ENCODE assay signal across 8 mouse cellular contexts in genomic region chr4:116168617-116169352, GRCm38 (mm10). TPM values are rescaled to one million over a fixed set of nuclear protein-coding genes. Genes with fewer than 3 reads are reported as not detected.
DNase-seq lines count a peak whose midpoint lies in the region; ATAC-seq and TF ChIP-seq lines count a peak whose summit lies in the region.

No protein-coding gene starts in this region.

- no peak overlapping the region for H3K9ac ChIP-seq in forebrain, embryonic 16.5 days (replicated peaks; ENCODE audit: low read depth, low read length)
- no peak overlapping the region for H3K9ac ChIP-seq in limb, embryonic 11.5 days (ENCODE audit: low read length)
- H3K9ac ChIP-seq in midbrain, embryonic 14.5 days (replicated peaks; ENCODE audit: low read length): no peak overlapping the region

- DNase-seq in left cerebral cortex, adult 2 months (ENCODE audit: extremely low spot score in 1 of 2, low spot score in 2 of 2): peak; percentile 72 to 76
- no peak for DNase-seq in left cerebral cortex, adult 11 months (ENCODE audit: low spot score)
- peak; percentile 79 for DNase-seq in cerebellum, adult 11-12 months
- DNase-seq in limb, embryonic 11.5 days (ENCODE audit: low spot score): peak; percentile 80
- peak; percentile 86 for DNase-seq in midbrain, embryonic 14.5 days
- peak; percentile 56 to 83 for DNase-seq in spleen, postnatal 4 days (ENCODE audit: low spot score in 2 of 2)

- peak; percentile 67 for TF ChIP-seq CTCF in left cerebral cortex, adult 2 months (IDR thresholded peaks at IDR 0.05)

- H3K27me3 ChIP-seq in forebrain, embryonic 16.5 days (replicated peaks; ENCODE audit: control insufficient read depth, insufficient read depth, low read length): no peaks in the 10 kb centered on the region
- H3K27me3 ChIP-seq in limb, embryonic 11.5 days (ENCODE audit: control insufficient read depth, insufficient read depth, low read length): no peaks in the 10 kb centered on the region
- no peaks in the 10 kb centered on the region for H3K27me3 ChIP-seq in midbrain, embryonic 14.5 days (ENCODE audit: control insufficient read depth, insufficient read depth, low read length)

- H3K36me3 ChIP-seq in forebrain, embryonic 16.5 days (ENCODE audit: control insufficient read depth, insufficient read depth): no peaks in the 10 kb centered on the region
- H3K36me3 ChIP-seq in limb, embryonic 11.5 days (ENCODE audit: control insufficient read depth, insufficient read depth, low read length): no peaks in the 10 kb centered on the region
- H3K36me3 ChIP-seq in midbrain, embryonic 14.5 days (ENCODE audit: control insufficient read depth, insufficient read depth, low read length): no peaks in the 10 kb centered on the region

- ATAC-seq in forebrain, embryonic 16.5 days: peak; percentile 77
- ATAC-seq in inflammation-experienced regulatory T-cells, adult 6 months: peak; percentile 73
- ATAC-seq in limb, embryonic 11.5 days (ENCODE audit: insufficient number of reproducible peaks, low FRiP score, low TSS enrichment, low read depth): no peak
- peak; percentile 66 for ATAC-seq in midbrain, embryonic 14.5 days (ENCODE audit: low FRiP score, low TSS enrichment)

- no peaks in the 10 kb centered on the region for H3K4me1 ChIP-seq in forebrain, embryonic 16.5 days (replicated peaks; ENCODE audit: control insufficient read depth, insufficient read depth, low read length)
- peaks cover 12% of the 10 kb centered on the region for H3K4me1 ChIP-seq in limb, embryonic 11.5 days (ENCODE audit: control insufficient read depth, insufficient read depth, low read length)
- no peaks in the 10 kb centered on the region for H3K4me1 ChIP-seq in midbrain, embryonic 14.5 days (ENCODE audit: control insufficient read depth, insufficient read depth, low read length)

- no peak overlapping the region for H3K4me2 ChIP-seq in forebrain, embryonic 16.5 days (ENCODE audit: low read length)
- H3K4me2 ChIP-seq in limb, embryonic 11.5 days (ENCODE audit: low read depth, severe bottlenecking): no peak overlapping the region
- no peak overlapping the region for H3K4me2 ChIP-seq in midbrain, embryonic 14.5 days (ENCODE audit: low read length)

- 80% methylated on average over 7 of the region's 8 CpGs for WGBS in forebrain, embryonic 16.5 days
- WGBS in limb, embryonic 11.5 days: 87% methylated on average over 7 of the region's 8 CpGs
- WGBS in midbrain, embryonic 14.5 days: 75% methylated on average over 8 of the region's 8 CpGs

- H3K27ac ChIP-seq in left cerebral cortex, adult 2 months: no peak overlapping the region
- H3K27ac ChIP-seq in forebrain, embryonic 16.5 days (ENCODE audit: low read length): no peak overlapping the region
- H3K27ac ChIP-seq in limb, embryonic 11.5 days (replicated peaks; ENCODE audit: low read depth, low read length): no peak overlapping the region
- no peak overlapping the region for H3K27ac ChIP-seq in midbrain, embryonic 14.5 days (replicated peaks; ENCODE audit: low read depth, low read length)

- H3K4me3 ChIP-seq in left cerebral cortex, adult 2 months: no peak overlapping the region
- no peak overlapping the region for H3K4me3 ChIP-seq in forebrain, embryonic 16.5 days (replicated peaks; ENCODE audit: low read length)
- H3K4me3 ChIP-seq in limb, embryonic 11.5 days (ENCODE audit: low read depth, low read length): no peak overlapping the region
- no peak overlapping the region for H3K4me3 ChIP-seq in midbrain, embryonic 14.5 days (replicated peaks; ENCODE audit: low read depth, low read length)

- intact Hi-C loops in left cerebral cortex, adult 2 months (cut with DNase I): loop anchor here (1.0 to 5.0 kb wide), 3 partner anchors 114 to 234 kb away; no protein-coding TSS in a partner anchor

- no peaks in the 10 kb centered on the region for H3K9me3 ChIP-seq in forebrain, embryonic 16.5 days (ENCODE audit: control insufficient read depth, low read length)
- H3K9me3 ChIP-seq in limb, embryonic 11.5 days (ENCODE audit: control insufficient read depth, low read length): no peaks in the 10 kb centered on the region
- H3K9me3 ChIP-seq in midbrain, embryonic 14.5 days (ENCODE audit: control insufficient read depth, low read length): no peaks in the 10 kb centered on the region

RNA-seq across cellular contexts. Expression of gene Tspan1, which starts 1.4 kb away (rescaled TPM):
- not detected for total RNA-seq in left cerebral cortex, adult 2 months (2021)
- polyA plus RNA-seq in forebrain, embryonic 16.5 days (2015; fragmentation: Nextera tagmentation; extraction: Ambion mirVana): 0.10 and 0.19 TPM in 2 replicates
- not detected for polyA plus RNA-seq in inflammation-experienced regulatory T-cells, adult 6 months (2017; shearing (Covaris generic))
- 0.17 TPM in 1 of 2 replicates, not detected in the other for polyA plus RNA-seq in limb, embryonic 11.5 days (2014; fragmentation: Nextera tagmentation; extraction: Ambion mirVana)
- 0.11 and 0.18 TPM in 2 replicates for polyA plus RNA-seq in midbrain, embryonic 14.5 days (2014; fragmentation: Nextera tagmentation; extraction: Ambion mirVana)

RNA-seq across cellular contexts. Expression of gene 1700042G07Rik, which starts 4.4 kb away (rescaled TPM):
- total RNA-seq in left cerebral cortex, adult 2 months (2021): not detected
- not detected in 2 replicates for polyA plus RNA-seq in forebrain, embryonic 16.5 days (2015; fragmentation: Nextera tagmentation; extraction: Ambion mirVana)
- polyA plus RNA-seq in inflammation-experienced regulatory T-cells, adult 6 months (2017; shearing (Covaris generic)): not detected
- not detected in 2 replicates for polyA plus RNA-seq in limb, embryonic 11.5 days (2014; fragmentation: Nextera tagmentation; extraction: Ambion mirVana)
- not detected in 2 replicates for polyA plus RNA-seq in midbrain, embryonic 14.5 days (2014; fragmentation: Nextera tagmentation; extraction: Ambion mirVana)

RNA-seq across cellular contexts. Expression of gene Gm49337, which starts 4.4 kb away (rescaled TPM):
- 1 to 10 TPM; 1.4 to 2.9 TPM for total RNA-seq in left cerebral cortex, adult 2 months (2021)
- not detected in 2 replicates for polyA plus RNA-seq in forebrain, embryonic 16.5 days (2015; fragmentation: Nextera tagmentation; extraction: Ambion mirVana)
- not detected for polyA plus RNA-seq in inflammation-experienced regulatory T-cells, adult 6 months (2017; shearing (Covaris generic))
- polyA plus RNA-seq in limb, embryonic 11.5 days (2014; fragmentation: Nextera tagmentation; extraction: Ambion mirVana): not detected in 2 replicates
- polyA plus RNA-seq in midbrain, embryonic 14.5 days (2014; fragmentation: Nextera tagmentation; extraction: Ambion mirVana): not detected in 2 replicates

RNA-seq across cellular contexts. Expression of gene Lurap1, which starts 17.6 kb away (rescaled TPM):
- 10 to 100 TPM; 28.4 to 31.2 TPM for total RNA-seq in left cerebral cortex, adult 2 months (2021)
- 2.6 and 2.7 TPM in 2 replicates for polyA plus RNA-seq in forebrain, embryonic 16.5 days (2015; fragmentation: Nextera tagmentation; extraction: Ambion mirVana)
- under 1 TPM; 0.43 to 0.75 (median 0.63) TPM for polyA plus RNA-seq in inflammation-experienced regulatory T-cells, adult 6 months (2017; shearing (Covaris generic))
- polyA plus RNA-seq in limb, embryonic 11.5 days (2014; fragmentation: Nextera tagmentation; extraction: Ambion mirVana): 2.0 and 2.4 TPM in 2 replicates
- 1.3 and 1.8 TPM in 2 replicates for polyA plus RNA-seq in midbrain, embryonic 14.5 days (2014; fragmentation: Nextera tagmentation; extraction: Ambion mirVana)

RNA-seq across cellular contexts. Expression of gene Pomgnt1, which starts 45.1 kb away (rescaled TPM):
- 10 to 100 TPM; 80.2 to 85.6 TPM for total RNA-seq in left cerebral cortex, adult 2 months (2021)
- 61.5 and 67.3 TPM in 2 replicates for polyA plus RNA-seq in forebrain, embryonic 16.5 days (2015; fragmentation: Nextera tagmentation; extraction: Ambion mirVana)
- polyA plus RNA-seq in inflammation-experienced regulatory T-cells, adult 6 months (2017; shearing (Covaris generic)): 10 to 100 TPM in 1 of 3 experiments, 1 to 10 TPM in 2; 7.5 to 11.5 (median 7.7) TPM
- 57.0 and 62.4 TPM in 2 replicates for polyA plus RNA-seq in limb, embryonic 11.5 days (2014; fragmentation: Nextera tagmentation; extraction: Ambion mirVana)
- polyA plus RNA-seq in midbrain, embryonic 14.5 days (2014; fragmentation: Nextera tagmentation; extraction: Ambion mirVana): 55.0 and 66.4 TPM in 2 replicates
